27 mouse cellular contexts compared by ENCODE assay signal in genomic region chr6:97400446-97400845, GRCm38 (mm10).
A peak's percentile ranks its signal among the peaks of the same experiment; 100 is the strongest.
DNase-seq lines count a peak whose midpoint lies in the region; TF ChIP-seq lines count a peak whose summit lies in the region.
"Had no signal": no experiment of that assay in that cellular context is flagged by ENCODE, and none has a peak within 500 bp of the region (broad histone marks: within the 10 kb centered on the region; RNA-seq: fewer than 3 reads in every experiment).

No protein-coding gene starts in this region.

- H3K4me3 ChIP-seq in testis, adult 2 months (ENCODE audit: control insufficient read depth, low read depth, low read length), result peak overlapping the region; percentile 76
- H3K4me3 ChIP-seq: embryonic facial prominence, embryonic 10.5 days; embryonic facial prominence, embryonic 13.5 days; erythroblast, embryonic 14.5 days; forebrain, embryonic 12.5 days; forebrain, embryonic 15.5 days; heart, embryonic 10.5 days; heart, embryonic 13.5 days had no signal

- no peaks in the 10 kb centered on the region for H3K27me3 ChIP-seq in testis, adult 2 months (ENCODE audit: control insufficient read depth, insufficient read depth, low read length)
- H3K27me3 ChIP-seq: embryonic facial prominence, embryonic 13.5 days; forebrain, embryonic 12.5 days; forebrain, embryonic 15.5 days had no signal

- no peak for TF ChIP-seq CTCF in testis, adult 2 months (IDR thresholded peaks at IDR 0.05; ENCODE audit: control insufficient read depth, insufficient read depth, insufficient replicate concordance, low read depth, low read length)

- peak; percentile 79 for DNase-seq in heart, adult 11 months
- no peak for DNase-seq in heart, adult 8-10 months (ENCODE audit: low spot score)
- DNase-seq in testis, postnatal 10 days (ENCODE audit: low spot score), result no peak
- DNase-seq in gastrocnemius, postnatal 14 days, result peak; percentile 44
- DNase-seq in left cerebral cortex, adult 18-20 months (ENCODE audit: low spot score in 2 of 2), result no peak
- no peak for DNase-seq in spleen, postnatal 4 days (ENCODE audit: low spot score in 2 of 2)
- DNase-seq: adrenal gland, adult 2 months; adrenal gland, postnatal 25 days; B cell, adult 2 months; cerebellum, adult 11-12 months; cerebellum, adult 8-10 months; cerebellum, postnatal 10 days; cerebellum, postnatal 36 days; embryo, embryonic 11 days; heart, adult 18-20 months; heart, postnatal 14 days; heart, postnatal 4 days had no signal

- H3K4me1 ChIP-seq in testis, adult 2 months (ENCODE audit: control insufficient read depth, insufficient read depth, low read length), result peaks cover 3% of the 10 kb centered on the region

- no peak overlapping the region for H3K27ac ChIP-seq in testis, adult 2 months (ENCODE audit: control insufficient read depth, insufficient read depth, low read depth, low read length)
- H3K27ac ChIP-seq: embryonic facial prominence, embryonic 10.5 days; embryonic facial prominence, embryonic 13.5 days; forebrain, embryonic 12.5 days; forebrain, embryonic 15.5 days; heart, embryonic 10.5 days; heart, embryonic 13.5 days; hindbrain, embryonic 14.5 days; hindbrain, postnatal 0 days had no signal

- no peak for TF ChIP-seq POLR2A in testis, adult 2 months (IDR thresholded peaks at IDR 0.05; ENCODE audit: control insufficient read depth, low read depth, low read length)

- H3K36me3 ChIP-seq in testis, adult 2 months (ENCODE audit: control insufficient read depth, insufficient read depth, low read length), result no peaks in the 10 kb centered on the region
- H3K36me3 ChIP-seq: embryonic facial prominence, embryonic 10.5 days; embryonic facial prominence, embryonic 13.5 days; forebrain, embryonic 12.5 days; forebrain, embryonic 15.5 days; heart, embryonic 10.5 days; heart, embryonic 13.5 days had no signal

- intact Hi-C loops in gastrocnemius, postnatal 14 days (cut with DNase I; ENCODE audit: low total_unique reads), result no loop called here

Comparison
In these comparisons a context has a peak if more than half of its experiments do, and no peak if none do; other contexts are left out.
1. DNase-seq: peak in heart, adult 11 months (single experiment) and gastrocnemius, postnatal 14 days (single experiment); none in heart, adult 8-10 months (single experiment), testis, postnatal 10 days (single experiment), left cerebral cortex, adult 18-20 months (0 of 2) and spleen, postnatal 4 days (0 of 2).